Mouse (Mus musculus) c-Kit-positive CD71-negative TER-119-negative erythroid progenitor cells, embryonic 14.5 days (primary cell): ENCODE data around the gene Selenoh.

Source experiments
- DNase-seq: peaks from one replicate; pipeline ENCODE4 v3.0.0-alpha.2; 2013; ENCODE audit warnings: low read depth

Gene Selenoh

DNA sequence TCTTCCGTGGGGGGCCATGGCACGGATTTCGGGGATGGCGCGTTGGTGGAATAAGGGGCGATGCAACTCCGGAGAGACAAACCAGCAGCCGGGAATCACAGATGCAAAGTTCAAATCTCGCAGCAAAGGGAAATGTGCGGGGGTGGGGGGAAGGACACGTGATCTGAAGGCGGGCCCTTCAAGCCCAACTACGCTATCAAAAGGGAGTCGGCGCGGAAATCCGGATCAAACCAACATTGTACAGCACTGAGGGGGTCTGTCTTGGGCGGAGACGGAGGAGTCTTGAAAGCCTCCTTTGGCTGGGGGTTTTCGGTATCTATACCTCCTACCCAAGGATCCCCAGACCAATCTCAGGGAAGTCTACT, at the start of gene Selenoh:
Gene Selenoh, minus strand, starts transcription at position 202 of the 365 bp plus-strand sequence.
- peak; percentile 87 for DNase-seq

DNA sequence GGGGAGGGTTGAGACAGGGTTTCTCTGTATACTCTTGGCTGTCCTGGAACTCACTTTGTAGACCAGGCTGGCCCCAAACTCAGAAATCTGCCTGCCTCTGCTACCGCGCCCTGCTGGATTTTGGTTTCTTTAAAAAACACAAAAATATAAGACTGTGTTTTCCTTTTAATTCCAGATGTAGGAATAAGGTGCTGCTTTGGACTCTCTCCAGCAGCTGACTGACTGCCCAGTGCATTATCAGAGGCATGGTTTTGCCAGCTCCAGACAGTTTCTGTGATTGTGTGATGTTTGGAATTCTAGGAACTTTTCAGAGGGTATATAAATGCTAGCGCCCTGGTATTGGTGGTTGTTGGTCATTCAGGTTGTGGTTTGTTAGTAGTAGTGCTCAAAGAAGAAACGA, 46.8 kb upstream of the Selenoh start:
- no peak for DNase-seq

- DNase-seq = no peak
Measured at GRCm38 (mm10) chr2:84716423-84717355, 46.1 kb upstream of the Selenoh start.

DNA sequence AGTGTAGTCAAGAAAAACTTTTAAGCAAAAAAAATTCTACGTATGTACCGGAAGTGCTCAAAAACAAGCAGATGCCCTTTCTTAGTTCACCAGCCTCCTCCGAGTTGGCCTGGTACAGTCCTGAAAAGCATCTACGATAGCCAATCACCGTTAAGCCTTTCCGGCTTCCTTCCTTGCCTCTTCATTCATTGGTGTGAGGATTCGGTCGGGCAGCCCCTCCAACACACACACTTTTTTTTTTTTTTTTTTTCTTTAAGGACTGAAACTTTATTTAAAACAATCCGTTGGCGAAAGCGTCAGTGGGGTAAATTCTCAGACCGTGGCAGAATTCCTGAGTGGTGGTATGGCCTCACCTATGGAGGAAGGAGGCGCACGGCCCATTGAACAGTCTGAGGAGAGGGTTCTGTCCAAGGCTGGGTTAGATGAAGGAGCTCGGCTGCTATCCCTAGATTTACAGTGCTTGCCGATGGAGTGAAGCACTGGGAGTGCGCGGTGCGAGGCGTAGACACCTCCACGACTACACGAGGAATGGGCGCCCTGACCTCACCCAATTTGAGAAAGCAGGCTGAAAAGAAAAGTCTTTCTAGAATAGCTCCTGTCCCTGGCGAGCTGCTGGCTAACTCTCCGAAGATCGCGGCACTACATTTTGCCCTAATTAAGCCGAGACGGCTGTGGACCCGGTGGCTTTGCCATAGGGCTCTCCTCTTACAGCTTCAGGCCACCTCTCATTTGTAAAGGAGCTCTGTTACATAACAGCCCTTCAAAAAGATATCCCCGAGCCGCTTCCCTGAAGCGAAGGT, 45.2 kb upstream of the Selenoh start:
- peak; percentile 85 for DNase-seq

- DNase-seq = peak; percentile 95
Measured at GRCm38 (mm10) chr2:84714811-84715561, 44.4 kb upstream of the Selenoh start, which contains the start of gene Zdhhc5. Gene Zdhhc5, minus strand, starts transcription at chr2:84715180.

- DNase-seq = no peak
Measured at GRCm38 (mm10) chr2:84714422-84714810, 43.8 kb upstream of the Selenoh start.

DNA sequence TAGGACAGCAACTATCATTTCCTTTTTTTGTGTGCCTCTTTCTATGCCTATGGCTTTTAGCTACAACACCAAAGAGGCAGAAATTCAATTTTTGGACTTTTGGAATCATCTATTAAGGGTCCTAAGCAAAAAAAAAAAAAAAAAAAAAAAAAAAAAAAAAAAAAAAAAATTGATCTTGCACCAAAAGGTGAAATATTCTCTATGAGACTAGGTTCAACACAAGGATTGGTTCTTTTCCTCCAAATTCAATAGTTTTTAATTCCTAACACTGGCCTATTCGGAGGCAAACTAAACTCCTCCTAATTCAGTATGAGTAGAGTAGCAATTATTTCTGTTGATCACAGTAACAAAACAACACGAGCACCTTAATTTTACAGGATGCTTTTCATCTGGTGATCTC, 41.3 kb upstream of the Selenoh start:
- no peak for DNase-seq

DNA sequence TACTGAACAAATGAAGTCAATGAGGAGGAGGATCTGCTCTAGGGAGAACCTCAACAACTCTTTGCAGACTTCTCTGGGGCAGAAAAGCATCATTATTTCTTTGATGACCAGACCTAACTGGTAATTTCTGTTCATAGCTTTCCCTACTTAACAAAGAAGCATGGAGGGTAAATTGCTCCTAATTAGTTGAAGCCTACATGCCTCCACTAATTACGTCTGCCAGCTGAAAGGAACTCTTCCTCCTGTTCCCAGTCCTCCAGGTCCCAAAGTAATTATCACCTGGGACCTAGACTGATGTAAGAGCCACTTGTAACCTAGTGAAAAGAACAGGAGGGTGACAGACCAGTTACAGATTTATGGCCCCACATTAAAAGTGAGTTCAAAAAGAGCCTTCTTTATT, 37.0 kb upstream of the Selenoh start:
- no peak for DNase-seq

- no peak for DNase-seq
Measured at GRCm38 (mm10) chr2:84705295-84705694, 34.7 kb upstream of the Selenoh start.

GRCm38 (mm10) chr2:84704329-84704728, 33.8 kb upstream of the Selenoh start:
- DNase-seq = no peak

DNA sequence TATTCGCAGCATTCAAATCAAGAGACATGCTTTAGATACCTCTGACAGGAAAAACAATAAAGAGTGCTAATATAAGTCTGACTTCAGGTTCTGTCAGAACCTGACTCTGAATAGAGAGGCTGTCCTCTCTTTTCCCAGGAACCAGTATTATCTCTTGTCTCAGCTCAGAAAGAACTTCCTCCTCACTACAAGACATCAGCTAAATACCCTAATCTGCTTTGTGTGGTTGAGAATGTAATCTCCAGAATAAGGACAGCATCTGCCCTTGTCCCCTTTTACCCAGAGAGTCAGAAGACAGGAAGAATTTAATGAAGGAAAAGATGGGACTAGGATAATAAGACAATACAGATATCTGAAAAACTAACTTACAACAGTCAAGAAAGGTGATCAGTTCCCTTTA, 32.9 kb upstream of the Selenoh start:
- DNase-seq = no peak

- DNase-seq = no peak
Measured at GRCm38 (mm10) chr2:84695007-84695695, 24.6 kb upstream of the Selenoh start.

GRCm38 (mm10) chr2:84690050-84690449, 19.5 kb upstream of the Selenoh start:
- no peak for DNase-seq

GRCm38 (mm10) chr2:84688080-84688844, 17.7 kb upstream of the Selenoh start:
- DNase-seq = no peak

DNA sequence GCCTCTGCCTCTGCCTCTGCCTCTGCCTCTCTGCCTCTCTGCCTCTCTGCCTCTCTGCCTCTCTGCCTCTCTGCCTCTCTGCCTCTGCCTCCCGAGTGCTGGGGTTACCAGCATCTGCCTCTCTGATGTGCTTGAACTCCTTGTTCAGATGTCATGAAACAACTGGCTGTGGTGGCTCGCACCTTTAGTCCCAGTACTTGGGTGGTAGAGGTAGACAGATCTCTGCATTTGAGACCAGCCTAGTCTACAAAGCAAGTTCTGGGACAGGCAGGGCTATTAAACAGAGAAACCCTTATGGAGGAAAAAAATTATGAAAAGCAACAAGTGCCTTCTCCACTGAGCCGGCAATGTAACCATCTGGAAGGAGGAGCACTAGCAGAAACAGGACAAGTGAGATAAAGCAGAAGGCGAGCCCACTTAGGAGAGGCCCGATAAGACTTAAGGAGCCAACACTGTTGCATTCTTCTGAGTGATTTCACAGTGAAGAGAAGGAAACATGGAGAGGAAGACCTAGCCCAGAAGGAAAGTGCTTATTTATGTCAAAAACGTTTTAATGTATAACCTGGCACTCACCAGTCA, 12.1 kb upstream of the Selenoh start:
- DNase-seq = no peak

DNA sequence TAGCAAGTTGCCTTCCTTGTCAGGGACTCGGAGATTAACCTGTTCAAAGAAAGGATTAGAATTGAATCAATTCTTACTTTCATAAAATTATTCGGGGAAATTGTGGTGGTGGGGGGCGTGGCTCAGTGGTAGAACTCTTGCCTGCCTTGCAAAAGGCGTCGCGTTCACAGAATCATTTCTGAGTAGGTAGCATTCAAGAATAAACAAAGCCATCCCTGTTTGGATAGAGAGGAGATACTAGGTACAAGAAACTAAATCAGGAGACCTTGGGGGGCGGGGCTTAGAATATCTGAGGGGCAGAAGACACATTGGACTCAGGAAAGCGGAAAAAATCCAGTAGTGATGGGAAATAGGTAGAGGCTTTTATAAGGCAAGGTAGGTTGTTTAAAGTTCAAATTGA, 8.4 kb upstream of the Selenoh start, which contains the start of gene Tmx2:
Gene Tmx2, minus strand, starts transcription at position 125 of the 400 bp plus-strand sequence.
- no peak for DNase-seq

- DNase-seq = peak; percentile 99
Measured at GRCm38 (mm10) chr2:84677968-84678880, 7.7 kb upstream of the Selenoh start, which contains the start of the genes Gm28635 and Med19. Gene Gm28635, minus strand, starts transcription at chr2:84678041. Gene Med19, plus strand, starts transcription at chr2:84678402.

- DNase-seq = no peak
Measured at GRCm38 (mm10) chr2:84677270-84677967, 6.8 kb upstream of the Selenoh start.
